Mouse (Mus musculus) heart, adult 18-20 months (tissue): Measurements from ENCODE around the gene Fgfr2. TPM values are rescaled to one million over a fixed set of nuclear protein-coding genes. Genes with fewer than 3 reads are reported as not detected.
"Not testable (repeated sequence)": the region's sequence is repeated elsewhere in the genome, so short reads cannot be mapped to it uniquely, and the experiment has no call there.

Experiments
- DNase-seq, 2 experiments: peaks; one replicate each; pipeline ENCODE4 v3.0.0; 2021 to 2022; ENCODE audit warnings: mixed read lengths in 1 of 2
- total RNA-seq, 2 experiments: library from RNA; stranded (reverse); gene quantifications; 2 replicates each; pipeline ENCODE4 v1.2.3; 2021

Gene Fgfr2
- total RNA-seq, 2 experiments from 2014 or later: 1.3 to 2.6 TPM

GRCm38 (mm10) chr7:130188108-130188507 is 2935.0 kb downstream of the Fgfr2 start:
- no peak for DNase-seq

DNA sequence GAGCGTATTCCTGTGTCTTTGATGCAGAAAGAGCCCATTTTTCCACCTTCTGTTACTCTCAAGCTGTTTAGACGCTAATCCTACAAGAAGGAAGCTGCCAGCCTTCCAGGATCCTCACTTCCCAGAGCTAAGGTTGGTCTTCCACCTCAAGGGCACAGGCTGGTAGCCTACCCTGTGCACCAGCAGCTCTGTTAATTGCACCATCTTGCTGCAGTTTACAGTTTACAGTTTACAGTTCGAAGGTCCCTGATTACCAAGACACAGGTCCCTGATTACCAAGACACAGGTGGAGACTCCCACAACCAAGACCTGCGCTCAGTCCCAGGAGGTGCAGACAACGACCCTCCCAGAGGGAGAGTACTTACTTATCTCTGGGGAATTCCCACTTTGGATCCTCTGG is 2938.3 kb downstream of the Fgfr2 start:
- no peak for DNase-seq

GRCm38 (mm10) chr7:130183960-130184359 is 2939.2 kb downstream of the Fgfr2 start:
- DNase-seq: no peak

DNA sequence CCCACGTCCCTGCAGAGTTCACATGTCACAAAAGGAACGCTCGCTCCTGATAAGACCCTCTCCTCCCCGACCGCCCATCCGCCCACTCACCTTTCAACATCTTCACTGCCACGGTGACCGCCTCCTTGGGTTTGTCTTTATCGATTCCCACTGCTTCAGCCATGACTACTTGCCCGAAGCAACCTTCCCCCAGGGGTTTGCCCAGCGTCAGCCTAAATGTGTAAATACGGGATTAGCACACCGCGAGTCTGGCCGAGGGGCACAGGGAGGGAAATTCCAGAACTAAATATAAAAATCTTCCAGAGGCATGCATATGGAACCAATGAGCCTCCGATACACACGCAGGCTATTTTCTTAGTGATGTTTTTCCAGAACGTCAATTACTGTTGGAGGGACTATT is 2940.6 kb downstream of the Fgfr2 start:
- no peak for DNase-seq

GRCm38 (mm10) chr7:130178991-130179390 is 2944.2 kb downstream of the Fgfr2 start:
- DNase-seq: no peak

GRCm38 (mm10) chr7:130177009-130177408 is 2946.1 kb downstream of the Fgfr2 start:
- no peak for DNase-seq

DNA sequence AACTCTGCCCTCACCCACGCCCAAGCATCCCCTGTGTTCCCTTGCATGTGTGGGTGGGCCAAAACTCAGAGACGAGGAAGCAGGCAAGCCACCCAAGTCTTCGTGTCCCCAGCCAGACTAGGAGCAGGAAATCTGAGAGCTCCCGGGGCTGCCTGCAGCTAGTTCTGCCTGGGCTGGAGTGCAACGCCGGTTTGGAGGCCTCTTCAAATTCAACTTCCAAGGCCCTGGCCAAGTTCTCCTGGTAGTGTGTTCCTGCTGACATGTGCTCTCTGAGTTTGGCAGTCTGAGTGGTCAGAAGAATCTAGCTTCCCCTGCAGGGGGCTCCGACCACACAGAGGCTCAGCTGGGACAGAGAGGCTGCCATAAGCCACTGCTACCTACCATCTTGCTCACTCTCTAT is 2948.6 kb downstream of the Fgfr2 start:
- DNase-seq: peak; percentile 5 to 18

DNA sequence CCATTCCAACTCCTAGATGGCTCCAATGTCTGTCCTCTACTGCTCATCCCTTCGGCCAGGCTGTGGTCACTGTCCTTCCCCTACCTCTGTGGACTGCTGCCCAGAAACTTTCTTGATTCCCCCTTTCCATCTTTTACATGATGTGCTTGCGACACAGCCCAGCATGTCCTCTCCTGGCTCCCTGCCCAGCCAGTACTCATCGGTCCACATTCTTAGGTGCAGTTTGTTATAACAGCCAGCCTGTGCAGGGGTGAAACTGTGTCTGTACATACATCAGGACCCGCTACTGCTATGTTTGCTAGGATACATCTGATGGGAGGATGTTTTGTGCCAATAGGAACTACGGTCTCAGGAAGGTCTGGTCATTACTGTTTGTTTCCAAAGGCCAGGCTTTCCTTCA is 2949.2 kb downstream of the Fgfr2 start:
- DNase-seq: no peak

DNA sequence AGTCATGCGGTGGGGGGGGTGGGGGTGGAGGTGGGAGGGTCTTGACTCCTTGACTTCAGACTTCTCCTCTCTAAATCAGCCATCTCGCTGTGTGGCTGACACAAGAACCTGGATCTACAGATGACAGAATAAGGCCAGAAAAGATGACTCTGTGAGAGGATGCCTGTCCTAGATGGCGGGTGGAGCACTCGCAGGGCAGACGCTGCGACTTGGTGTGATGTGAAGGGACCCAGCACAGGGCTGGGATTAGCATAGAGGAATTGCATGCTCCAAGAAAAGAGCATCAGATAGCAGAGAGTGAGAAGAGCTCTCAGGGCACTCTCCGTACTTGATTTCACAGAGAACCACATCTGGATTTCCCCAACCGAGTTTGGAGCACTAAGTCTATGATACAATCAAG is 2953.0 kb downstream of the Fgfr2 start:
- DNase-seq: no peak

DNA sequence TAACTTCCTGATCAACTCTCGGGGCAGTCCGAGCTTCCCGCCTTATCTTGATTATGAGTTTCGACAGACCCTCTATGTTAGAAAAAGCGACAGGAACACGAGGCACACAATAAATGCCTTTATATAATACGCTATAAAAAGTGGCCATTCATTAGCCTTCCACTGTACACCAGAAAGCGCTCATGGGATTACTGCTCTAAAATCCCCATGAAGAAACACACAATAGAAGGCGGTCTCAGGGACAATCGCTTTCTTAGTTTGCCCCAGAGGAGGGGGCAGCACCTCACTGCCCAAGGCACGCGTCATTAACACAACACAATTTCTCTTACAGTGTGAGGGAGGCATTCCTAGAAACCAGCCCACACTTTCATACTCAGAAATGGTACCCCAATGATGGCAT is 2954.9 kb downstream of the Fgfr2 start:
- DNase-seq: no peak

DNA sequence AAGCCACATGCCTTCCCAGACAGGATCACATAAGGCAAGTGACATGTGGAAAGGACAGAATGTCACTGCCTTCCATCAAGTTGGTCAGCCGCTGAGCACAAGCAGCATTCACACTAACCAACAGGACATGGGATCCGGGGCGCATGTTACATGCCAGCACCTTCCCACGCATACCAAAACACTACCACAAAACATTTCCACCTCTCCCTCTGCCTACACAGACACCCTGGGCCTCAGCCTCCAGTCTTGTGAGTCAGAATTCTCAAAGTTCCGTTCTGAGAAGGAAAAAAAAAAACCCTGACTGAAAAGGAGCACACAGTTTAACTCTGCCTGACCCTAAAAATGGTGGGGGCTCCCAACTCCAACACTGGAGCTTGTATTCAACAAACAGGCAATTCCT is 2955.9 kb downstream of the Fgfr2 start:
- DNase-seq: no peak

GRCm38 (mm10) chr7:130166190-130166589 is 2957.0 kb downstream of the Fgfr2 start:
- no peak for DNase-seq

DNA sequence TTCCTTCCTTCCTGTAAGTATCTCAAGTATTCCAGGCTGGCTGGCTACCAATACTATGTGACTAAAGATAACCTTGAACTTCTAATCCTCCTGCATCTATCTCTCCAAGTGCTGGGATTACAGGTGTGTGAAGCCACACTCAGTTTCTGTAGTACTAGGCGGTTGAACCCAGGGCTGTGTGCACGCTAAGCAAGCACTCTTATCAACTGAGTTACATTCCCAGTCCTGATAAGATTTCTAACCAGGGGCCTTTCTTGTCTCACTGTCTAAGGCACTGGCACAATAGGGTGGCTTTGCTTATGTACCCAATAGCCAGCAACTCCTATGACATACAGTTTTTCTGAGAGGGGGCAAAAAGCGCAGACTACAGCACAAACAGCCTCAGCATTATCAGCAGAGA is 2957.7 kb downstream of the Fgfr2 start:
- no peak for DNase-seq

DNA sequence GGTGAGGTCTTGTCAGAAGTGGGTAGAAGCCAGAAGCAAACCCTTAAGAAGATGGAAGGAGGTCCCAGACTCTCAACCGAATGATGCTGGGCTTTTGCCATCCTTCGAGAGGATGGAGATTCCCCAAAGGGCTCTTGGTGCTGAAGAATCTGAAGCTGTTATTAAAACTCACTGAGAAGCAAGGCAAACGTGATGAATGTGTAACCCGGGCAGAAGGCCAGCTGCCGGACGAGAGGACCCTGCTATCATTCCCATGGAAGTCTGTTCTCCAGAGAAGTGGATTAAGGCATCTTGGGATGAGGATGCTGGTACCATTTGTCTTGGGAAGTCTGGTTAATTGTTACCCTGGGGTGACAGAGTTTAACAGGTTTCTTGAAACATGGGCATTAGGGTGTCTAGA is 2960.4 kb downstream of the Fgfr2 start:
- DNase-seq: no peak

DNA sequence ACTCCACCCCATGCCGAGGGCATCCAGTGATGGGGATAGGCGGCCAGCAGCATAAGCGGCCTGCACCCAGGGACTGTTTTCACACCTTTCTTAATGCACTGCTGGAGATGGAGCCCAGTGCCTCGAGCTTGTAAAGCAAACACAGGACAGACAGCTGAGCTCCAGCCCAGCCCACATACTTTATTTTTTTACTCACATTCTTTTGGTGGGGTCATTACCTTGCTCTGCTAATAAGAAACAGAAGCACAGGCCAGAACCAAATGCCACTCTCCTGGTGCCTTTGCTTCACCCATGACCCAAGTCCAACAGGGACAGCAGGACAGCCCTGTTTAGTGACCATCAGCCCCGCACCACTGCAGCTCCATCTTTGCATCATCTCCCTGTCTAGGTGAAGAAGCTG is 2961.6 kb downstream of the Fgfr2 start:
- no peak for DNase-seq

DNA sequence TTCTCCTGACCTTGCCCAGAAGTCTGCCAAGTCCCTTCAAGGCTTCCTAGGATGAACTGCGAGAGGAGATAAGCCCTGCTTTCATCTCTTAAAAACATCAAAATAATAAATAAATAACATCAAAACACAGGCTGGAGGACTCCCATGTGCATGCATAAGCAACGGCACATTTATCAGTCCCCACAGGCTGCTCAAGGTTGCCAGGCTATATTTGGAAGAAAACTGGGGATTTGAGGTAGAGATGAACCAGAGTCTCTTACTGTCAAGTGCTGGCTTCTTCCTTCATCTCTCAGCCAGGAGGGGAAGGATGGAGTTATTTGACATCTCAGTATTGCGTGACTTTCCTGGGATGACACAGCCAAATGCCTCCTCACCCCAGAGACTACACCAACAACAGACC is 2964.3 kb downstream of the Fgfr2 start:
- DNase-seq: no peak

GRCm38 (mm10) chr7:130153363-130153969 is 2969.7 kb downstream of the Fgfr2 start:
- DNase-seq: no peak

GRCm38 (mm10) chr7:130148906-130149305 is 2974.2 kb downstream of the Fgfr2 start:
- no peak for DNase-seq

- DNase-seq: no peak
These were observed 2975.9 kb downstream of the Fgfr2 start for GRCm38 (mm10) chr7:130147230-130147629.

- no peak for DNase-seq
These were observed 2977.9 kb downstream of the Fgfr2 start for GRCm38 (mm10) chr7:130145211-130145610.

DNA sequence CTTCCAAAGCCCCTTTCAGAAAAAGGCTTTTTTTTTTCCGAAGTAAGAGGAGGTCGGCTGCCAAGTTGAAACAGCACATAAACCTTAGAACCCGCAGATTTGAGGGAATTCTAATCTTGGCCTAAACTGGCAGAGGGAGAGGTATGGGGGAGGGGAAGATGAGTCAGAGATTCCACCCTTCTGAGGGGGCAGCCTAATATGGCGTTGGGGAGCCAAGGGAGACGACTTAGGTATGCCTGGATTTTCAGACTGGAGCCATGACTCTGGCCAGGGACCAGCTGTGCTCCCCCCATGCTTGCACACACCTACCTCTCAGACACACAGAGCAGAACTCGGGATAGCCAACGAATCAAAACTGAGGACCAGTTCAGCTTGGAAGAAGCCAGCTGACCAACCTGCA is 2979.8 kb downstream of the Fgfr2 start:
- DNase-seq: peak in 1 of 2 experiments; percentile 13

DNA sequence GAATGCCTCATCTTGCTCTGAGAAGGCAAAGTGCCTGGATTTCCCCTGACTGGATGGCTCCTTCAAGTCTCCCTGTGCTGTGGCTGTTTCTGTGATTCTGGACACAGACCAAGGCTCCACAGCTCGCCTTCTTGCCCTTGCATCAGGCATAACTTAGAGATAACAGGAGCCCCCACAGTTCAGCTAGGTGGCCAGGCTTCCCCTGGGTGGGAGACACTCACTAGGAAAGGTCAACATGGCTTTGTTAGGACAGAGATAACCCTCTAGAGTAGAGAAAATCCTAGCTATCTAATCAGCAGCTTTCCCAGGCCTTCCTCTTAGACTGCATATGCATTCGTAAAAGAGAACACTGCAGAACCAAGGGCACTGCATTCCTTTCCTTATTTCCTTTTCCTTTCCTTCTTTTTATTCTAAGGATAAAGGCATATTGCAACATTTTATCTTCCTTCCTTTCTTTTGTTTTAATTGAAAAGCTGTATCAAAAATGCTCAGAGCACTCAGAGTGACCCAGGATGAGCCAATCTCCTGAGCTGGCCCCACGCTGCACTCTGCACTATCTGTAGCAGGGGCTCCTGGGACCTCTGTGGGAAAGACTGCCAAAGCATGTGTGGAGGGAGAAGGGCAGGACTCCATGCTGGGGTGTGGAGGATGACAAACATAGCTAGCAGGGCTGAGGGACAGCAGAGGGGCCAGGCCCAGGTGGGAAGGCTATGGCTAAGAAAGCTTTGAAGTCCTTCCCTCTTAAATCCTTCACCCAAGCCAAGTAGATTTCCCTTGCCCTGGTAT is 2981.9 kb downstream of the Fgfr2 start:
- no peak for DNase-seq

DNA sequence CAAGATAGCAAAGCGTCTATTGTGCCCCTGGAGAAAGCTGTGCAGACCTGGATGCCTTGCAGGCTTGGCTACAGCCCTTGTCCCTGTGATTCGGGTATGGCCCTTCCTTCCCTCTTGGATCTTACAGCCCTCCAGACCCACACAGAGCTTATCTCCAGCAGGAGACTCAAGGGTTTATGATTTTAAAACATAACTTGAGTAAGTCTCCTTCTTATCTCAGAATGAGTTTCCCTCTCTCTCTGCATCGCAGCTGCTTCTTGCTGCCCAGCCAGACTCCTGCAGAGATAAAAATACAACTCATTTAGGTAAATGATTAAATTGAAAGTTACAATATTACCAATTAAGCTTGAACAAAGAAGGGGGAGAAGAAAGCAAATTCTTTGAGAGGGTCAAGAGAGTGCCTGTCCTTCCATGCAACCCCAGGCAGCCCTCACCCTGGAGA is 2988.2 kb downstream of the Fgfr2 start:
- DNase-seq: no peak

DNA sequence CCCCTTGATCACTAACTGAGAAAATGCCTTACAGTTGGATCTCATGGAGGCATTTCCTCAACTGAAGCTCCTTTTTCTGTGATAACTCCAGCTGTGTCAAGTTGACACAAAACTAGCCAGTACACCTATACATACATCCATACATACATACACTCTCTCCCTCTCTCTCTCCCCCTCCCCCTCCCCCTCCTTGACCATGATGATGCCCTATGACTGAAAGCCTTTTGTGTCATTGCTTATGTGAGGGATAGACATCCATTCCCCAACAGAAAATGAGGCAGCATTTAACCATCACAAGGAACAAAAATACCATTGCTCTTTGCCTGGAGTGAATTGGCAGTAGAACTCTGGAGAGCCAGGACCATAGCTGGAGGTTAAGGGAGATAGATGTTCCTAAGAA is 2988.7 kb downstream of the Fgfr2 start:
- not testable (repeated sequence) for DNase-seq
